Mouse (Mus musculus): Measurements from ENCODE around the gene Dcaf6. TPM values are rescaled to one million over a fixed set of nuclear protein-coding genes. Genes with fewer than 3 reads are reported as not detected.
"Not testable (repeated sequence)": the region's sequence is repeated elsewhere in the genome, so short reads cannot be mapped to it uniquely, and the experiment has no call there.

Gene Dcaf6
- polyA plus RNA-seq, 1 experiment, result 27.1 TPM

- H3K27ac ChIP-seq (ENCODE audit: insufficient read depth, low read depth, low read length), result no peak overlapping the region
- no peak for TF ChIP-seq CTCF (IDR thresholded peaks at IDR 0.05; ENCODE audit: low read depth, low read length)
- no peak for TF ChIP-seq POLR2A (IDR thresholded peaks at IDR 0.05; ENCODE audit: borderline replicate concordance, low read depth, low read length)
- H3K4me1 ChIP-seq (ENCODE audit: control insufficient read depth, insufficient read depth, low read length), result no peaks in the 10 kb centered on the region
- H3K4me3 ChIP-seq (ENCODE audit: insufficient read depth, low read length), result no peak overlapping the region
These were observed 129.4 kb downstream of the Dcaf6 start for GRCm38 (mm10) chr1:165330859-165331258.

DNA sequence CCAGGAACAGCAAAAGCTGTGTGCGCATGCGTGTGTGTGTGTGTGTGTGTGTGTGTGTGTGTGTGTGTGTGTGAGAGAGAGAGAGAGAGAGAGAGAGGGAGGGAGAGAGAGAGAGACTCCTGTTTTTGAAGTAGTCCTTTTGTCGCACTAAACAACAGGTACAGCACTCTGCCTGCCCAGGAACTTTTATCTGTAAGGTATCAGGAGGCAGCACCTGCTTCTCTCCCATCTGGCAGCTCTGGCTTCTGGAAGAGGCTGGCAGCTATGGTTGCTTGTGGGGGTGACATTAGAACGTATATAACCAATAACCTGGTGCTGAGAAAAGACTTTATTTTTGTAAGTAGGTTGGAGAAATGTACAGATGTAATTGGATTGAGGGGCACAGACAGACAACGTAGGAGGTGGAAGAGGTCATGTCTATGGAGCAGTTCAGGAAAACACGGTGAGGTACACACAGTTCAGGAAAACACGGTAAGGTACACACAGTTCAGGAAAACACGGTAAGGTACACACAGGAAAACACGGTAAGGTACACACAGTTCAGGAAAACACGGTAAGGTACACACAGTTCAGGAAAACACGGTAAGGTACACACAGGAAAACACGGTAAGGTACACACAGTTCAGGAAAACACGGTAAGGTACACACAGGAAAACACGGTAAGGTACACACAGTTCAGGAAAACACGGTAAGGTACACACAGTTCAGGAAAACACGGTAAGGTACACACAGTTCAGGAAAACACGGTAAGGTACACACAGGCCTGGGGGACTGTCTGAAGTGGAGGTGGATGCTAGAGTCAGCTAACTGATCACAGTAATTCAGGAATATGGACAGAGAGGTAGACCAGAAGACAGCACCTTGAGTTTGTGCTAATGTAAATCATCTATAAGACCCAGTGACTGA lies 131.6 kb downstream of the Dcaf6 start:
- not testable (repeated sequence) for H3K4me3 ChIP-seq (ENCODE audit: insufficient read depth, low read length); H3K27ac ChIP-seq (ENCODE audit: insufficient read depth, low read depth, low read length); H3K4me1 ChIP-seq (ENCODE audit: control insufficient read depth, insufficient read depth, low read length)

- H3K27ac ChIP-seq (ENCODE audit: insufficient read depth, low read depth, low read length), result no peak overlapping the region
- no peak for TF ChIP-seq POLR2A (IDR thresholded peaks at IDR 0.05; ENCODE audit: borderline replicate concordance, low read depth, low read length)
- TF ChIP-seq CTCF (IDR thresholded peaks at IDR 0.05; ENCODE audit: low read depth, low read length), result no peak
These were observed 132.4 kb downstream of the Dcaf6 start for GRCm38 (mm10) chr1:165327831-165328230.

GRCm38 (mm10) chr1:165327370-165327769 lies 132.9 kb downstream of the Dcaf6 start:
- TF ChIP-seq CTCF (IDR thresholded peaks at IDR 0.05; ENCODE audit: low read depth, low read length), result no peak
- TF ChIP-seq POLR2A (IDR thresholded peaks at IDR 0.05; ENCODE audit: borderline replicate concordance, low read depth, low read length), result no peak
- no peak overlapping the region for H3K4me3 ChIP-seq (ENCODE audit: insufficient read depth, low read length)
- no peak overlapping the region for H3K27ac ChIP-seq (ENCODE audit: insufficient read depth, low read depth, low read length)
- H3K4me1 ChIP-seq (ENCODE audit: control insufficient read depth, insufficient read depth, low read length), result no peaks in the 10 kb centered on the region

More at GRCm38 (mm10) chr1:165327831-165328230, 132.4 kb downstream of the Dcaf6 start:
- Histone ChIP-seq H3K4me3 (ENCODE audit: insufficient read depth, low read length) (no peak overlapping the region), H3K4me1 (ENCODE audit: control insufficient read depth, insufficient read depth, low read length) (no peaks in the 10 kb centered on the region)

- no peak overlapping the region for H3K4me3 ChIP-seq (ENCODE audit: insufficient read depth, low read length)
- H3K4me1 ChIP-seq (ENCODE audit: control insufficient read depth, insufficient read depth, low read length), result no peaks in the 10 kb centered on the region
- no peak overlapping the region for H3K27ac ChIP-seq (ENCODE audit: insufficient read depth, low read depth, low read length)
- no peak for TF ChIP-seq CTCF (IDR thresholded peaks at IDR 0.05; ENCODE audit: low read depth, low read length)
- no peak for TF ChIP-seq POLR2A (IDR thresholded peaks at IDR 0.05; ENCODE audit: borderline replicate concordance, low read depth, low read length)
These were observed 137.3 kb downstream of the Dcaf6 start for GRCm38 (mm10) chr1:165322934-165323333.

- no peak for TF ChIP-seq POLR2A (IDR thresholded peaks at IDR 0.05; ENCODE audit: borderline replicate concordance, low read depth, low read length)
- no peak for TF ChIP-seq CTCF (IDR thresholded peaks at IDR 0.05; ENCODE audit: low read depth, low read length)
- Histone ChIP-seq H3K4me1 (ENCODE audit: control insufficient read depth, insufficient read depth, low read length) (no peaks in the 10 kb centered on the region), H3K4me3 (ENCODE audit: insufficient read depth, low read length) (no peak overlapping the region), H3K27ac (ENCODE audit: insufficient read depth, low read depth, low read length) (no peak overlapping the region)
These were observed 138.4 kb downstream of the Dcaf6 start for GRCm38 (mm10) chr1:165321891-165322290.

- TF ChIP-seq POLR2A (IDR thresholded peaks at IDR 0.05; ENCODE audit: borderline replicate concordance, low read depth, low read length) (no peak), CTCF (IDR thresholded peaks at IDR 0.05; ENCODE audit: low read depth, low read length) (no peak)
- Histone ChIP-seq H3K27ac (ENCODE audit: insufficient read depth, low read depth, low read length) (no peak overlapping the region), H3K4me3 (ENCODE audit: insufficient read depth, low read length) (no peak overlapping the region), H3K4me1 (ENCODE audit: control insufficient read depth, insufficient read depth, low read length) (no peaks in the 10 kb centered on the region)
These were observed 138.8 kb downstream of the Dcaf6 start for GRCm38 (mm10) chr1:165321393-165321861.

GRCm38 (mm10) chr1:165320141-165320934 lies 139.9 kb downstream of the Dcaf6 start:
- H3K27ac ChIP-seq (ENCODE audit: insufficient read depth, low read depth, low read length), result no peak overlapping the region
- no peak overlapping the region for H3K4me3 ChIP-seq (ENCODE audit: insufficient read depth, low read length)
- no peak for TF ChIP-seq POLR2A (IDR thresholded peaks at IDR 0.05; ENCODE audit: borderline replicate concordance, low read depth, low read length)
- TF ChIP-seq CTCF (IDR thresholded peaks at IDR 0.05; ENCODE audit: low read depth, low read length), result peak; percentile 86
- H3K4me1 ChIP-seq (ENCODE audit: control insufficient read depth, insufficient read depth, low read length), result no peaks in the 10 kb centered on the region

DNA sequence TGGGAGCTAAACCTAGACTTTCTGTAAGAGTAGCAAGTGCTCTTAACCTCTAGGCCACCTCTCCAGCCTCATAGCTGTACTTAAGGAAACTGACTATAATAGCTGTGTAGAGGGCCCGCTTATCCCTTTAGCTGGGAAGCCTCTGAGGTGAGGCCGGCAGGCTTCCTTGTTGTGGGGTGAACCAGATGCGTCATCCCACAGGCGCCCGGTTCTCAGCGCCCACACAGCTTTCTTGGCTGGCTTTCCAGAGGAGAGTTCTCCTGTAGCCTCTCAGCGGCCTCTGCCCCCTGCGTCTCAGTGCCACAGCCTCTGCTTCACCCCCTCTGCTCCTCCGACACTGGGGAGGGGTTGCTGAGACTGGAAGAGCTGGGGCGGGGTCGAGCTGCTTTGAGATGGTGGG lies 143.9 kb downstream of the Dcaf6 start:
- H3K27ac ChIP-seq (ENCODE audit: insufficient read depth, low read depth, low read length), result no peak overlapping the region
- H3K4me1 ChIP-seq (ENCODE audit: control insufficient read depth, insufficient read depth, low read length), result no peaks in the 10 kb centered on the region
- TF ChIP-seq CTCF (IDR thresholded peaks at IDR 0.05; ENCODE audit: low read depth, low read length) (no peak), POLR2A (IDR thresholded peaks at IDR 0.05; ENCODE audit: borderline replicate concordance, low read depth, low read length) (no peak)
- no peak overlapping the region for H3K4me3 ChIP-seq (ENCODE audit: insufficient read depth, low read length)

DNA sequence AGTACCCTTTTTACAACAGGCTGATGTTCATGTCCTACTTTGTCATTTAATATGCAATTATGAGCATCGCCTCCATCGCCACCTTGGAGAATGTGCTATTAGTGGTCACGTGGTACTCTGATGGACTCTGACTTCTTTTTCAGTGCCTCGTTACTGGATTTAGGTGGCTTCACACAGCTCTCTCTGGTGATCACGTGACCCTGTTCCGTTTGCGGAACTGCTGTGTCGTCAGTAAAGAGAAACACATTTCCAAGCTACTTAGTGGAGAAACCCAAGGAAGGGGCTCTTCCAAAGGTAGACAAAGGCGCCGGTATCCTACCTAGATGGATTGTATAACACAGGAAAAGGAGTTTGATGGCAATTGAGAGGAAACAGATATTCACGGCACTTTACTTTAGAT lies 152.1 kb downstream of the Dcaf6 start:
- H3K4me3 ChIP-seq (ENCODE audit: insufficient read depth, low read length), result no peak overlapping the region
- no peak overlapping the region for H3K27ac ChIP-seq (ENCODE audit: insufficient read depth, low read depth, low read length)
- no peaks in the 10 kb centered on the region for H3K4me1 ChIP-seq (ENCODE audit: control insufficient read depth, insufficient read depth, low read length)
- no peak for TF ChIP-seq CTCF (IDR thresholded peaks at IDR 0.05; ENCODE audit: low read depth, low read length)
- no peak for TF ChIP-seq POLR2A (IDR thresholded peaks at IDR 0.05; ENCODE audit: borderline replicate concordance, low read depth, low read length)
